Mouse (Mus musculus) spleen, postnatal 36 days (tissue): Measurements from ENCODE around the gene Micall1.

Experiments used
- DNase-seq, 2 experiments: peaks; one replicate each; pipeline ENCODE4 v3.0.0; 2022; ENCODE audit warnings: low spot score in 2 of 2, mixed read lengths in 1 of 2

Gene Micall1

DNA sequence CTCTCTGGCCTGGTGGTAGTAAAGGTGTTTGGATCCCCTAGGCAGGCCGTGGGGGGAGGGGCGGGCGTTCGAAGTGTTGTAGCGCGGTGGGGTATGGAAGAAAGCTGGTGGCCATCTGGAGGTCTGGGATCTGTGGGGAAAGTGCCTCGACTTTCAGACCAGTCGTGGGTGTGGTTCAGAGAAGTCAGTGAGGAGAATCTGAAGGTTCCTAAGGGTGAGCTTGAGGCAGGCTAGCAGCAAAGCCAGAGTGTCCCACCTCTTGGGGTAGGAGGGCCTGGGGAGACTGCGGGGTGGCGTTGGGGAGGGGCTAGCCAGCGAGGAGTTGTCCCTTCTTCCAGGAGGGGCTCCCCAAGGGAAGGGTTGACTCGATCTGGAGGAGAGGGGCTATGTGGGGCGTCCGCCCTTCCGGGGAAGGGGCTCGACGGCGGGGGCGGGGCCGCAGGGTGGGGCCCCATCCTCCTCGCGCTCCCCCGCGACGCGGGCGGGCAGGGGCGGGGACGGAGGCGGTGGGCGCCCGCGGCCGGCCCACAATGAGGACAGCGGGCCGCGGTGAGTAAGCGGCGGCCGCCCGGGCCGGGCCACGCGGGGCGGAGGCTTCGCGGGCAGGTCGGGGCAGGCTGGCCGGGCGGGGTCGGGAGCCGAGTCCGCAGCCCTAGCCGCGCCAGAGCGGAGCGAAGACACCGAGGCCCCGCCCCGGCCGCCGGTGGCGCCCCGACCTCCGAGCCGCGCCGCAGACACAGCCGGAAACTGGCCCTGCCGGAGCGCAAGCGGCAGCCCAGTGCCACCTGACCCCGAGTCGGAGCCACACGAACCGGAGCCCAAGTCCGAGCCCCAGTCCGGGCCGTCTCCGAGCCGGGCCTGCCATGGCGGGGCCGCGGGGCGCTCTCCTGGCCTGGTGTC lies at the start of gene Micall1:
Micall1 (plus strand) TSS at position 478 of the 900 bp plus-strand sequence.
- DNase-seq, result peak; percentile 65 to 78

DNA sequence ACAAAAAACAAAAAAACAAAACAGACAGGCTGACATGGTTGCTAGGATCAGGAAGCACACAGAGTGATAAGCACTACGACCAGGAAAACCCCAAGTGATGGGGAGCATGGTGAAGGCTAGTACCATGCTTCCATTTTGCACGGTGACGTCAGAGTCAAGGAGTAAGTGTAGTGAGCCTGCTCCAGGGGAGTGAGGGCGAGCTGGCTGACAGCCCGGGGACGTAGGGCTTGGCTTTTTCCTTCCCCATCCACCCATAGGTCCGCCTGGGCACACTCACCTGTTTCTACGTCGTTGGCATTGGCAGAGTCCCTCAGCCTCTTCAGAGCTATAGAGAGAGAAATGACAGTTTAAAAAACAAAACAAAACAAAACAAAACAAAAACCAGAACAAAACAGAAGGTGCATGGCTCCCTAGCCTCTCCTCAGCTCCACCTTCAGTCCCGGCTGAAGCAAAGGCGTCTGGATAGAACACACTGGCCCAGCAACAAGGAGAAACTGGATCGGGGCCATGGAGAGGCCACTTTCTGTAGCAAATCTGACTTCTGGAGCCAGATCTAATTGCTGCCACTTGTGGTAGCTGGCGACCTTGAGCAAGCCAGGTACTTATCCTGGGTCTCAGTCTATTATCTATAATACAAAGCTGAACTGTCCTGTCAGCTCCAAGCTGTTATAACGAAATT lies 47.7 kb upstream of the Micall1 start:
- no peak for DNase-seq

DNA sequence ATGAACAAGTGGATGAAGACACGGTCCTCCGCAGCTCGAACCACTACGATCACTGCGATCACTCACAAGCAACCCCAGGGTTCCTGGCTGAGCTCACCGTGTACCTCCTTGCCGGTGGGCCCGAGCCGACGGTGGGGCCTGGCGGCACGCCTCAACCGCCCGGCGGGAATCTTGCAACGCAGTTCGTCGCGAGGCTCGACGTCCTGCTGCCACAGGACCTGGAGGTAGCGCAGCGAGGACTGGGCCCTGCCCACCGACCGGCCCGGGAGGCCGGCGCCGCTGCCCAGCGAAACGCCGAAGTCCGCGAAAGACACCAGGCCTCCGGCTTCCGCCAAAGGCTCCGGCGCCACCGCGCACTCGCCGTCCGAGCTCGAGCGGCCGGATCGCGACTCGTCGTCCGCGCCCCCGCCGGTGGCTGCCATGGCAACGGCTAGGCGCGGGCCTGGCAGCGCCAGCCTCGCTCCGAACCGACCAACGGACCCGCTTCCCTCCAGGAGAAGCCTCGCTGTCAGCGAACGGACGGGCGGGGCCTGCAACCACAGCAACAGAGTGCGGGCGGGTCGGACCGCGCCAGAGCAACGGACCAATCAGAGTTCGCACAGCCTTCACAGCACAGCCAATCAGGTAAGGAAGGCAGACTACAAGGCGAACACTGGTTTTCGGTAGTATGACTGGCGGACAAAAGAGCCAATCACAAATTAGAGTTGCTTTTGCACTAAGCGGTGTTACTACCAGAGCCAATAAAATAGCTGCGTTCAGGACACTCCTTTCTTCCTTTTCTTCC lies 46.1 kb upstream of the Micall1 start, which contains the start of gene Ankrd54:
Ankrd54 (minus strand) TSS at position 518 of the 784 bp plus-strand sequence.
- peak; percentile 97 to 98 for DNase-seq

DNA sequence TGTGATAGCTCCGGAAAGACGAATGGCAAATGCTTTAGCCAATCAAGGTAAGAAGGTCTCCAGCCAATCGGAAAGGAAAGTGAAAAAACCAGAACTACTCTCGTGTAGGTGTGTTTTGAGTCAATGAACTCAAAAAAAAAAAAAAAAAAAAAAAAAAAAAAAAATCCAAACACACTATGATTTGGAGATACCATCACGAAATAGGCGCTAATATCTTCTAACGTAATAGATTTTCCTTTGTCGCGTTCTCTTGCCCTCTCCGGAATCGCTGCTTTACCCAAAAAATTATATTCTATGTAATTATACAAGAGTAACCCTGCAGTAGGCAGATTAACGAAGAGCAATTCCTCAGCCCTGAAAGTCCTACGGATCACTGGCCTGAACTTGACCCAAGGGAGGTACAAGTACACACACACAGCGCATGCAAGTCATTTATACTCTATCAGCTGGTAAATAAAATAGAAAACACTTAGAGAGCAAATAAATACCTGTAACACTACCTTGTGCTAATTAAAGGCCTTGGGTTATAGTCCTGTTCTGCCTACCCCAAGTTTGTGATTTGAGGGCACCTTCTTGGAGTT lies 45.4 kb upstream of the Micall1 start:
- no peak for DNase-seq

GRCm38 (mm10) chr15:79065086-79065770 lies 43.5 kb upstream of the Micall1 start:
- DNase-seq, result no peak

DNA sequence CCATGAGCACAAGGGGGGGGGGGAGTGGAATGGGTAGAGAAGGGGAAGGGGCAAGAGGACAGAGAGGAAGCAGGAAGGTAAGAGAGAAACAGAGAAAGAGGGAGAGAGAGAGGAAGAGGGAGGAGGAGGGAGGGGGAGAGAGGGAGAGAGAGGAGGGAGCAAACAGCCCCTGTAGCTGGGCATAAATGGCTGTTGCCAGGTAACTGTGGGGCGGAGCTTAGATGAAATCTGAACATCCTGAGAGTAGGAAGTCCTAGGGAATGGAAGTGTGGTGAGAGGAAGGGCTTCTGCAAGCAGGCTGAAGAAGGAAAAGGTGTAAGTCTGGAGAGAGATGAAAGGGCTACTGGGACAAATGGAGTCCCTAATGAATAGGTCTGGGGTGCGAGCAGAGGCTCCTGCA lies 42.4 kb upstream of the Micall1 start:
- no peak for DNase-seq

- DNase-seq, result no peak
These were observed 41.1 kb upstream of the Micall1 start for GRCm38 (mm10) chr15:79067631-79068030.

- no peak for DNase-seq
These were observed 40.3 kb upstream of the Micall1 start for GRCm38 (mm10) chr15:79068416-79068815.

DNA sequence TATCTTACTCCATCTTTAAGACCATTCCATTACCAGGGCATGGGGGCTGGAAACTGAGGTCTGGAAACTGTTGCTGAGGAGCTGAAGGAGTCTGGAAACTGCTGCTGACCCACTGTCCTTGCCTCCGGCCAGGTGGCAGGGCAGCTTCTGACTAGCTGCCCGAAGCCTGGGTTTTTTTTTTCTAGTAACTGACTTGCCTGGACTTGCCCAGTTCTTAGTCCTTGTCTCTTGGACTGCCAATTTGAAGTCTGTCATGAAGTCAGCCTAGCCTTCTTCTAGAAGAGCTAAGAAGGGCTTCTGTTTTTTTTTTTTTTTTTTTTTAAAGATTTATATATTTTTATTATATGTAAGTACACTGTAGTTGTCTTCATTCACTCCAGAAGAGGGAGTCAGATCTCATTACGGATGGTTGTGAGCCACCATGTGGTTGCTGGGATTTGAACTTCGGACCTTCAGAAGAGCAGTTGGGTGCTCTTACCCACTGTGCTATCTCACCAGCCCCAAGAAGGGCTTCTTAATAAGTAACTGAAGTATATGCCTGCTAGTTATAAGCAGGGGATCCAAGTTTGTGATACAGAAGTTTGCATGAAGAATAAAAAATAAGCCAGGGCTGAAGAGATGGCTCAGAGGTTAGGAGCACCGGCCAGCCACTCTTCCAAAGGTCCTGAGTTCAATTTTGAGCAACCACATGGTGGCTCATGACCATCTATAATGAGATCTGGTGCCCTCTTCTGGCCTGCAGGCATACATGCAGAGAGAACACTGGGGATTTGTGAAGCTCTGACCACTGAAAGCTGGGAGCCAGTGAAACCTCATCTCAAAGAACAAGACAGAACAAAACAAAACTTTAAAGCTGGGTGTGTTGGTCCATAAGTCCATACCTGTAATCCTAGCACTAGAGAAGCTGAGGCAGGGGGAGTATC lies 37.3 kb upstream of the Micall1 start:
- DNase-seq, result peak; percentile 41 to 43

DNA sequence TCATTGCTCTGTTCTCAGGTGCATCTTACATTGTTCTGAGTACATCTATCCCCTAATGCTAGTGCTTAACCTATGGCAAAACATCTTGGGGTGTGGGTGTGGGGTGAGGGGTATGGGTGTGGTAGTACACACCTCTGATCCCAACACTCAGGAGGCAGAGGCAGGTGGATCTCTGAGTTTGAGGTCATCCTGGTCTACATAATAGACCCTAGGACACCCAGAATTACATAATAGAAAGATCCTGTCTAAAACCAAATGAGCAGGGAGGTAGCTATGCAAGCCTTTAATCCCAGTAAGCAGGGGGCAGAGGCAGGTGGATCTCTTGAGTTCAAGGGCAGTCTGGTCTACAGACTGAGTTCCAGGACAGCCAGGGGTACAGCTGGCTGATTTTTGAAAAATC lies 34.9 kb upstream of the Micall1 start:
- no peak for DNase-seq

- DNase-seq, result no peak
These were observed 34.3 kb upstream of the Micall1 start for GRCm38 (mm10) chr15:79074446-79074845.

DNA sequence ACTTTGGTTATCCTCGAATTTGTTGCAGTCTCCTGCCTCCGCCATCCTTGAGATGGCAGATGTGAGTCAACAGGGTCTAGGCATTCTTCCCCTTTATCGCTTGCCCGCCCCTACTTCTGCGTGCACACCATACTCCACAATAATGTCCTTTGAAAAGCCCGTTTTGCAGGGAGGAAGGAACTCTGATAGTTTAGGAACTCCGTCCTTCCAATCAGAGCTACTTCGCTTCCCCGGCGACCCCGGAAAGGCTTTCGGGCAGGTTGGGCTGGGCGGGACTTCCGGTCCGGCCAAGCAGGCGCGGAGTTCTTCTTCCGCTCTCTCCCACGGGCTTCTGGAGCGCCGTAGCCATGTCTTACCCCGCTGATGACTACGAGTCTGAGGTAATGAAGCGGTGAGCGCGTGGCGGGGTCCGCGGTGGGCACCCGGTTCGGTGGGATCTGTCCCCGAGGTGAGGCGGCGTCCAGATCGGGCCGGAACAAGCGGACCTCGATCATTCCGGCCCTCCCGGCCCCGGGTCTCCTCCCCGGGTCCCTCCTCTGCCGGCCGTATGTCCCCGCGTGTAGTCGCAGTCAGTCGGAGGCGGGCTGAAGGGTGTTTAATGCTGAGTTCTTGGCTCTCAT lies 33.7 kb upstream of the Micall1 start, which contains the start of gene Eif3l:
Eif3l (plus strand) TSS at position 267 of the 620 bp plus-strand sequence.
- peak; percentile 88 for DNase-seq

DNA sequence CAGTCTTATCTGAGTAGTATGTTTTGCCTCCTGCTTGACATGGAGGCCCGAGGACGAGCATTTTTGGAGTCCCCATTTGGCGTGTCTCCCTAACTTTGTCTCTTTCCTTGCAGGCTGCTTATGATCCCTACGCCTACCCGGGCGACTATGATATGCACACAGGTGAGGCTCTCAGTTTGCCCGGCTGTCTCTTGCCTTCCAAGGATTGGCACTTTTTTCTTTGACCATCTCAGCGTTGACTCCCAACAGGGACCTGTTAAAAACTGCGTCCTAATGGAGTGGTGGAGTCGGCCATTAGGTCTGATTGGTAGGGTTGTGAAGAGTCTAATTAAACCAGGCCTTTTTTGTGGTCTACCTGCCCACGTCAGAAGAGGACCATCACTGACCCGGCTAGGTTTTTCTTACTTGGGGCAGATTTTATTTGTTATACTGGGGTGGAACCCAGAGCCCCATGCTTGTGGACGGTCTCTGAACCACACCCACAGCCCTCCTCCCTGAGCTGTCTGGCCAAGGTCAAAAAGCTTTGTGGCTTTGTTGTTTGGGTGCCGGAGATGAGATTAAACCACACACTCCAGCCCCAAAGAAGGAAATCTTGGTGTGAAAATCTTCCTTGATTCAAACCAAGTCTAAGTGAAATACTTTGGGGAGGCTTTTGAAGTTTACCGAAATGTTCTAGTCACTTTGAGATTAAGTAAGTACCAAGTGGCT lies 32.9 kb upstream of the Micall1 start:
- no peak for DNase-seq

GRCm38 (mm10) chr15:79079567-79079966 lies 29.1 kb upstream of the Micall1 start:
- DNase-seq, result no peak

DNA sequence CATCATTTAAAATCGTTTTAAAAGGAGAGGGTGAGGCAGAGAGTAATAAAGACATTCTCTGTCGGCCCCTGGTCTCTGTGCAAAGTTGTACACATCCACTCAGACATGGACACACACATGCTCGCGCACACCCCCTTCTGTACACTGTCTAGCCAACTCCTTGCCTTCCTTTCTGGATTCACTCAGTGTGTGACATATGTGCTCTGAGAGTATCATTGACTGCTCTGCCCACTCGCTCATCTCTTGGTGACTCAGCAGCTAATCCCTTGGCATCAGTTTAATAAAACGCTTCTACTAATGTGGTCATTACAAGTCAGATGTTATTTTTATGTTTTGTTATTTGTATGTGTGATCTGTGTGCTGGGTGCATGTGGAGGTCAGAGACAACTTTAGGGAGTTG lies 16.4 kb upstream of the Micall1 start:
- DNase-seq, result no peak

GRCm38 (mm10) chr15:79093083-79093839 lies 15.4 kb upstream of the Micall1 start:
- no peak for DNase-seq

DNA sequence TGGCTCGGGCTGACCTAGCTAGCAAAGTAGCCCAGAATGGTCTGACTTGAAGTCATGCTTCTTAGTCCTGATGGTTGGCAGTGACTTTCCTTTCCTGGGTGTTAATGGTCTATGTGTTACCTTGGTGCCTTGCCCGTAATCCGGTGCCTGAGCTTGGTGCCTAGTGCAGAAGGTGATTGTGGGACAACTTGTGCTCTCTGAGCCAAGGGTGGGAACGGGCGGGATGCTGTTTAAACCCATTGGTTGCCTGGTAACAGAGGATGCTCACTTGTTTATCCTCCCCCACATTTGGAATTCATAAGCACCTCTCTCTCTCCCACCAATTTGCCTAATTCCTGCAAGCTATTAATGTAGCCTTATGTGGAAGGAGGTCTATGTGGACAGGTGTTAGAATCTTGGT lies 13.2 kb upstream of the Micall1 start:
- DNase-seq, result no peak

GRCm38 (mm10) chr15:79096556-79096955 lies 12.1 kb upstream of the Micall1 start:
- DNase-seq, result no peak
